Mouse (Mus musculus) monocyte, adult 5-6 weeks (primary cell): ENCODE measurements at regions not wholly inside any gene's neighbourhood (a gene's known extent, or its start where the extent isn't known, plus 50 kb on each side); places are given as distances from the start of the nearest gene placed in this dataset.

Experiments
- ATAC-seq: fragments of 153-309, 156-312 bp; replicated peaks from 2 replicates; pipeline ENCODE4 v1.8.0; 2017; ENCODE audit warnings: mild to moderate bottlenecking; ENCODE audit not compliant: low TSS enrichment, insufficient number of reproducible peaks, severe bottlenecking, poor library complexity, low FRiP score

DNA sequence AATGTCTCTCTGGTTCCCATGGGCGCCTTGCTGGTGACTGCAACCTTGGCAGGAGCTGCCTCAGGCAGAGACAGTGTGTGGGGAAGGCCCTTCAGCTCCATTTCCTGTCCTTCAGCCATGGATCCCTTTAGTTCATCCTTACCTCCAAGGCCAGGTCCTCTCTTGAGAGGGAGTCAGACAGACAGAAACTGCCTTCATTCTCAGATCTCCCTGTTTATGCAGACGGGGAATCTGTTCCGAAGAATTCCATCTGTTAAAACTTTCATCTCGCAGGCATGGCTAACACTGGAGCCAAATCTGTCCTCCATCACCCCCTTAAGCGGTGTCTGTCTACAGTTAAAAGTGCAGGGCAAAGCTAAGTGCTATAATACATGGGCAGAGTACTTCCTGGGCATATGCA, 144.0 kb upstream of the Lnx1 start:
- no peak for ATAC-seq

DNA sequence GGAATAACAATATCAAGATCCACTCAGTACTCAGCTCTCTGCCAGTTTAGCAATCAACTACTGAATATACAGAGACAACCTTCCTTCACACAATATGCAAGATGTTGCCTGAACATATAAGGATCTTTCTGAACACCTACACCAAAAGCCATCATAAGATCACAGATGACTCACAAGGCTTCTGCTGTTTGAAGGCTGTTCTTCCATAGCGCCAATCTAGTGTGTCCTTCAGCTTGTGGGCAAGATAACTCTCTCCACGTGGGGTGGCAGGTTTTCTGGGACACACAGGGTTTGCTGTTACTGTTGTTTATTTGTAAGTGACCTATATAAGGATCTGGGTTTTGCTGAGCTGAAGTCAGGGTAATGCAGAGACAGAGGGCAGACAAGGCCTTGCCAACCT, 131.7 kb upstream of the Lnx1 start:
- ATAC-seq, result no peak

DNA sequence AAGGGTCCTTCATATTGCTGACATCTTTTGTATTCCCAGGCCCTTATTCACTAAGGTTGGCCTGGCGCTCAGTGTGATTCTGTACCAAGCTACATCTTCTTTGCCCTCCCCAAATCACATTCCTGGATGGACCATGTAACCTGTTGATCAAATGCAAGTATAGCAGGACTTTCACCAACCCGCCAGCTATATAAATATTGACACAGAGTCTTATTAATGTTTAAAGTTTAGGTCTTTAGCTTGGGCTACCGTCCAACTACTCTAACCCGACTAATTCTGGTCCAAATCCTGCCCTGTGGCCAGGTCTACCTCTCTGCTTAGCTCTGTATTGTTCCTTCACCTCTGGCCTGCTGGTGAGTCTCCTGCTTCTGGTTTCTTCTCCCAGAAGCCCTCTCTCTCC, 131.2 kb upstream of the Lnx1 start:
- no peak for ATAC-seq

DNA sequence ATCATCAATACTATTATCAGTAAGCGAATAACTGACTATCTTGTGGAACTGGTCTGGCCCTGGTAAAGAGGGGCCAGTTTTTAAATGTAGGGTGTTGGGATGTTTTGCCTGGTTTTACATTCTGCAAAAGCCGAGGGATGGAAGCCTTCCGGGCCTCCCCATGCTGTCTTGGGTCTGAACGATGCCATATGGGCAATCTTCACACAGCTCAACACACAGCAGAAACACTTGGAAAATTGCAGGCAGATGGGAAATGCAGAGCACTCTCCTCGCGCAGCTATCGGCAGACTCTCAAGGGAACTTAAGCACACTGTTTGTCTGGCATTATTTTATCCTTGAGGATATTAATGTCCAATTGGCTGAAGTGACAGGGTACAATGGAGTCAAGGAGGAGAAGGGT, 129.3 kb upstream of the Lnx1 start:
- no peak for ATAC-seq

DNA sequence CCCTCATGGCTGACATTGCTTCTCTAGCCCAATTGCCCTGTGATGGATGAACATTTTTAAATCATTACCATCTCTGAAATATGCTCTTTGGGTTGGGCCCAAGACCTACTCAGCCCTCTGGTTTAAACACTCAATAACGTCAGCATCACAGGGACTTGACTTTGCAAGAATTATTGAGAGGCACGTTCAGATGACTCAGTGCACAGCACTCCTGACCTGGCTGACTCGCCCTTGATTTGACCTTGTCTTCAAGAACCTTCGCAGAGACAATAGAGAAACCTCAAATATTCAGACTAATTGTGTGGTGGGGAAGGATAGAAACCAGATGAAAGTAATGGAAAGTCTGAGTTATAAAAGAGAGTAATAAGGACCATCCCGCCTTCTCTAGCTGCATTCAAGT, 127.9 kb upstream of the Lnx1 start:
- no peak for ATAC-seq

DNA sequence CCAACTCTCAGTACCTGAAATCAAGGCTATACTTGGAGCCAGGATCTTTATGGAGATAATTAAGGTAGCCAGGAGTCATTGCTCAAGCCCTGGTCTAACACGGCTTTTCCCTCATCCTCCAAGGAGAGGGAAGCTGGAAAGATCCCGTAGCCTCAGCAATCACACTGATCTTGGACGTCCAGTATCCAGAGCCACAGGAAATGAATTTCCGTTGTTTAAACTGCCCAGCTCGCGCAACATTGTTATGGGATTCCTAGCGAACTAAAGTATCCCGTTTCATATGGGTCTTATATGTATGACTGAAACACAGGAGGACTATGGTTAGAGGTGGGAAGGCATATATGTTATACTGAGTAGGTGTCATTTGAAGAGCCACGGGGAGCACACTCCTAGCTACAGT, 126.3 kb upstream of the Lnx1 start:
- ATAC-seq, result no peak

DNA sequence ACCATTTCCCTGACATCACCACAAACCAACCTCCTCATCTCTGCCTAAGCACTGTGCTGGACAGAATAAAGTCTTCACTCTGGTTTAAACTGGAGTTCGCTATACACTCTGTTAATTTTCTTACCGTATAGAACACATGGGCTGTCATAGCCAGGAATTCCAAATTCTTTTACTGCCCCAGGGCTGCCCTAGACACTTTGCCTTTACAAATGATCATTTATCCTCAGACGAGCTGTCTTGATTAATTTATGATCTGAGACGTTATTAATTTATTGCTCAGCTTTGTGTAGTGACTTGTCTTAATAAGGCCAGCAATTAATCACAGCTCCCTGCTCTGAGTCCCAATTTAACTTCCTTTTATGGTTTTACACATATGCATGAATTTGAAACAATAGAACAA, 125.2 kb upstream of the Lnx1 start:
- ATAC-seq, result no peak

DNA sequence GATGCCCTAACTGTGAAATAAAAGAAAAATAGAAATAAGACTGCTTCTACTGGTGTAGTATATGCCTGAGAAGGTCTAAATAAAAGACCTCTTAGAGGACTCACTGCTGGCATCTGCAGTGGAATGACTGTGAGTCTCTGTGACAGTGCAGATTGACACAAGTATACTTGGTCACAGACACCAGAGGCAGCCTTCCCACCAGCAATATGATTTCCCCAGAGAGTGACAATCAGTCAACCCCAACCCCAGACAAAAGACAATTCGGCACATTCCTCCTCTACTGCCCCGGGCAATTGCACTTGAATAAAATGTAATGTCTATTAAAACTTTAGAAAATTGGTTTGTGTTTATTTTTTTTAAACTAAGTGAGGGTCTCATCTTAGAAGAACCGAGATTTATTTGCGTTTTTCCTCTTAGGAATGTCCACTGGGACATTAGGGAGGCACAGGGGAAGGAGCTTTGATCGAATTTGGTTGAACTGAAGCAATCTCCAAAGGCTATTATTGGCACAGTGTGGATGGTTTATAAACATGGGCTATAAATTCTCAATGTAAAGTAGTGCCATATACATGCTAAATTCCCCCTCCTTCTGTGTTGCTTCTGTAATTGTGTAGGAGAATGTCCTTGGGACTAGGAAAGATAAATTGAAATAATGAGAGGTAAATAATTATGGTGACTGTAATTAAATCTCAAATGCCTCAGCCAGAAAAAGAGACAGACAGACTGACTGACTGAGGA, 123.0 kb upstream of the Lnx1 start:
- ATAC-seq, result no peak

DNA sequence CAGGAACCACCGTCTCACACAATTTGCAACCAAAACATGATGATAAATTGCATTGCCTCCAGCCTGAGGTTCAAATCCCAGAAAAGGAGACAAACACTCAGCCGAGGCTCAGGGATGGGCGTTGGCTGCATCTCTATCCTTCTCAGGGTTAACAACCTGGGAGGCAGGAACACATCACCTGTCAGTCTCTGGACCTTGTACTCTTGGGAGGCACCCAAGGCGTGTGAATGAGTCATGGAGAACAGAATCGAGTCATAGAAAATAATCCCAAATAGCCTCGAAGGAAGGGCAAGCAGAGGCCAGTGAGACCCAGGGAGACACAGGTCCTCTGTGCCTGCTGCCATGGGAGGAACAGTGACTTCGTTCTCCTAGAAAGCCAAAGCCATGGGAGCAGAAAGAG, 121.0 kb upstream of the Lnx1 start:
- no peak for ATAC-seq

DNA sequence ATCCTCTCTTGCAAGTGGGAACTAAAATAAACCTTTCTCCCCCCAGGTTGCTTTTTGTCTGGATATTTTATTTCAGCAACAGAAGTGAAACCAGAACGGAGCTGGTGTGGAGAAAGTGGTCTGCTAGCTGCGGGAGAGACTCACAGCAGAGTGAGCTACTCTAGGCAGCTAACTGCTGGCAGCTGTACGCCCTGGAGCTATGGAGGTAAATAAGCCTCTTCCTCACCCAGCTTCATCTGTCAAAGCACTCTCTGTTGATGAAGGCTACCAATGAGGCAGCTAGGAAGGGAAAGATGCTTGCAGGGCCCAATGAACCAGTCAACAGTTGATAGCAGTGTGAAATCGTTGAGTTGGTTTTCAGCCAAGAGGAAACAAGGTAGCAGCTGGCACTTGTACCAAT, 119.3 kb upstream of the Lnx1 start:
- ATAC-seq, result no peak

DNA sequence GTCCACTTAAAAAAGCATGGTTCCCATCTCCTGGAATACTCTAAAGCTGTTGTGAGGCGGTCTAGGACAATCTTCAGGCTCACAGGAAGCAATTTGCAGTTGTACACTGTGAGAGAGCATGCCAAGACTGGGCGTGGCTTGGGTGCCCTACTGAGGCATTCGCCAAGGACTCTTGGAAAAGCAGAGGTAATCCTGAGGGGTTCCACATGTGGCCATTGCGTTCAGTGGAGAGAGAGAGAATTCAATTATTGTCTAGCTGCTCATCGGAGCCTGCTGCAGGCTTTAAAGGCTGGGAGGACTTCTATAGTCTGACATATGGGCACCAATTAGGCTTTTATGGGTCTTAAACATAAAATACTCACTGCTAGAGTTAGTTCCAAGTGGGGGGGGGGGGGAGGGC, 113.8 kb upstream of the Lnx1 start:
- ATAC-seq, result no peak

DNA sequence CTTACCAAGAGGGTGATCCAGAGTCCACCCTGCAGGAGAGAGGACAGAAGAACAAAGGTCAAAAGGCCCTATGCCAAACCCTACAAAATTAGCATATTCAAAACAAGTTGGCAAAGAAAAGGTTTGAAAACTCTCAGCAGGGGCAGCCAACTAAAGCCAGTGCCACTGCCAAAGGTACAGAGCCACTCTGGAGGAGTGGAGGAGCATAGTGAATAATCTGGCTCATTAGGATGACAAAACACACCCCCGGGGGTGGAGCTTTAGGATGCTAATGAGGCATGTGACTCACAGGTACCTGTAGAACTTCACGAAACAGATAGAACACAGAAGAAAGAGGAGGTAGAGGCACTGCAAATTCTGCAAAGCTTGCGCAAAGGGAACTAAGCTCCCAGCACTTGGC, 110.7 kb upstream of the Lnx1 start:
- no peak for ATAC-seq

DNA sequence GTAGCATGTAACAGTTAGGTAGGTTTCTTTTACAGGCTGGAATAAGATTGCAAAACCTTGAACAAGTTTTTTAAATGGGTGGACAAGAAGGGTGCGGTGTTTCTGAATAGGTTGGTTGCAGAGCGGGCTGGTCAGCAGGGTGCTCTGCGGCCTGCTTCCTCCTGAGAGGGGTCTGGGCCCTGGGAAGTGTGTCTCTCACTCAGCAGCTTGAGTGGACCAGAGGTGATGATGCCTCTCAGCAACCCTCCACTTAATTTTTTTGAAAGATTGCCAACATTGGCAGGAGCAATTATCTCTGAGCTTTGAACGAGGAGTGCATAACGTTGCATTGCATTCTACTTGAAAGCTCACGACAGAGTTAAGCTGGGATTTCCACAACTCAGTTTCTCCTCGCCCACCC, 108.3 kb upstream of the Lnx1 start:
- ATAC-seq, result no peak

DNA sequence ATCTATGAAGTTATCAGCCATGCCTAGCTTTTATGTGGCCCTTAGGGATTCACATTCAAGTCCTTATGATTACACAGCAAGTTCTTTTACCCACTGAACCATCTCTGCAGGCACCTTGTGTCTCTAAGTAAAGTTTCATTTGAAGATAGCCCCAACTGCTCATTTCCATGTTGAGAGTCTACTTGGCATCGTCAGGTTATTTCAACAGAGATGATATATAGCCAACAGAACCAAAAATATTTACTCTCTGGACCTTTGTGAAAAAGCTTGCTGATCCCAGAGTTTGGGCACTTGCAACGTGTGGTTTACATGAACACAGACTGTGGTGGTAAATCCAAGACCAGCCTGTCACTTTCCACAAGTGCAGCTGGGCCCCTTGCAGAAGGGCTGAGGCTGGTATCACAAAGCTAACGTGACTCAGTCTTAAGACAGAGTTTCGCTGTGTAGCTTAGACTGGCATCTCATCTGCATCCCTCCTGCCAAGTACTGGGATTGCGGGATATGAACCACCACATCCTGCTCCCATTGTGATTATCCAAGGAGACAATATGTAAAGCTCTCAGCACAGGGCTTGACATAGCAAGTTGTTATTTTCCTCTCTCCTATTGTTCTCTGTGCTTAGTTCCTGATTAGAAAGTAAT, 105.0 kb upstream of the Lnx1 start:
- ATAC-seq, result no peak

DNA sequence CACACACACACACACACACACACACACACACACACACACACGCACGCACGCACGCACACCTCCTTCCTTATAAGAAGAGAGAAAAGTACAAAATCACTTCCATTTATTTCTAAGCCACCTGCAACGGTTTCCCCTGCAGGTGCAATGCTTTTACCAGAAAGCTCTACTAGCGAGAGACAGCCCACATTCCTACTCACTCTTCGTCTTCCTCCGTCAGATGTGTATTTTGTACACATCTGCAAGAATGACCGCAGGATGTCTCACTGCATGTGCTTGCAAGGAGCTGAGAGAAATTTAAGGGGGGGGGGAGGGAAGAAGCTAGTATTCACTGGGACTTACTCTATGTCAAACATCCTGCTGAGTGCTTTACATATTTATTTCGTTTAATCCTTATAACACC, 99.2 kb upstream of the Lnx1 start:
- ATAC-seq, result no peak

DNA sequence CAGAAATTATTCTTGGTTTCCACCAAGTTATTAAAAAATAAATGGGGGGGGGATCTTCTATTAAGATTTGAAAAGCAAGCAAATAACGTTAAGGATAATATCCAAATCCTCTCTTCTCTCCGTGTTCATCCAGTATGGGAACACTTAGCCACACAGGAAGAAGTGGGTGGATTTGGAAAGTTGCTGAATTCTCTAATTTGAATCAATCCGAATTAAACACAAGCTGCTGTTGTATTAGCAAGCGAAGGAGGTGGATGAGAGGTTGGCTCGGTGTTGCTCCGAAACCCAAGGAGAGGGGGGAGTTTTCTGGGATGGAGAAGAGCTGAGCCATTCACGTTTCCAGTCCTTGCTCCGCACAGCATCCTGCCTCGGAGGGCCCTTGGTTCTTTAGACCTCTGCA, 97.6 kb upstream of the Lnx1 start:
- no peak for ATAC-seq

DNA sequence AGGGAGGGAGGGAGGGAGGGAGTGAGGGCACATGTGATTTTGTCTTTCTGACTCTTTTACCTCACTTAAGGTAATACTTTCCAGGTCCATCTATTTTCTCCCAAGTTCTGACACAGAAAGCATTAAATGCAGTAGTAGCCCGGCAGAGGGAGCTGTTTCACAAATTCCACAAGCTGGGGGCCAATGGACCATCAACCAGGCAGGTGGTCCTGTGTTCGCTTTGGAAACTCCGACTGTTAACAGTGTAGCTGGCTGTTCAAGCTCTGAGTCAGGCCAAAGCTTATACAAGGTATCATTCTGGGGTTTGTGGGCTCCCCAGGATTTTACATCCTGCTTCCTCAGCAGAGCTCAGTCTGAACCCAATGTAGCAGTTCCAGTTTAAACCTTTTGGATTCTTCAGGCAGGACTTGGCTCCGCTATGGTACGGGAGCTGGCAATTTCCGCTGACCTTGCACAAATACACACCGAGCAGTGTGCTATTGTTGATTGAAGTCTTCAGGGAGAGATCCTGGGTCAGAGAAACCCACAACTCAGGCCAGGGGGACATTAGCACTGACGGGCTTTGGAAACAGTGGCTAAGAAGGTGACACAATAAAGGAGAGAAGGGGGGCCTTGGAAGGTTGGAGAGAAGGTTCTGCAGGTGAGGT, 93.8 kb upstream of the Lnx1 start:
- no peak for ATAC-seq

DNA sequence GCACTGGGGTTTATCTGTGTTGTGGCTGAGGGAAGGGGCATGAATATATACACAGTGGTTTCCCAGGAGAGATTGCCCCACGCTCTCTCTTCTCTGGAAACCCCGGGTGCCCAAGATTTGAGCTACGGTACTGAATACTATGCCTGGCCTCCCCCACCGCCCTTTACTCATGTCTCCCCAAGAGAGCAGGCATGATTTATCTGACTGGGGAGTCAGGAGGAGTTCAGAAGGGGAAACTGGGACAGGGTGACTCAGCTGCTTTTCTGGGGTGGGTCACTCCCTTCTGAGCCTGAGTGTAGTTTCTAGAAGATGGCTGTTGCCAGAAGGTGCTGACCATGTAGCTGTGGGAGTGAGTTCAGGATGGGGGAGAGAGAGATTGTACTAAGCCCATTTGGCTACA, 92.0 kb upstream of the Lnx1 start:
- ATAC-seq, result no peak

DNA sequence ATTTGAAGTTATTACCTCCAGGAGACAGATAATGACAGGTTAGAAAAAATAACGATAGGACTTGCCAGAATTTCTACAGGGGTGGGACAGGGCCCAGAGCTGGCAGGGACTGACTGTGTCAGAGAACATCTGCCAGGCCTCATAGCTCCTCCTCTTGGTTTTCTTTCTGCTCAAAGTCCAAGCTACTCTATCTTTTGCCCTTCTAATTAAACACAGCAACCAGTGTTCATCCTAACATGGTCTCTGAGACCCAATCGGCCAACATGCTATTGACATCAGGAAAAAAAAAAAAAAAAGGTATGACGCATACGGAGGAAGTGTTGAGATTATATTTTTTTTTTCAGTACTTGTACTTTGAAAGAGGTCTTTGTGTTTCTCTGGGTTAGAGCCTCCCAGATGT, 90.7 kb upstream of the Lnx1 start:
- ATAC-seq, result no peak

DNA sequence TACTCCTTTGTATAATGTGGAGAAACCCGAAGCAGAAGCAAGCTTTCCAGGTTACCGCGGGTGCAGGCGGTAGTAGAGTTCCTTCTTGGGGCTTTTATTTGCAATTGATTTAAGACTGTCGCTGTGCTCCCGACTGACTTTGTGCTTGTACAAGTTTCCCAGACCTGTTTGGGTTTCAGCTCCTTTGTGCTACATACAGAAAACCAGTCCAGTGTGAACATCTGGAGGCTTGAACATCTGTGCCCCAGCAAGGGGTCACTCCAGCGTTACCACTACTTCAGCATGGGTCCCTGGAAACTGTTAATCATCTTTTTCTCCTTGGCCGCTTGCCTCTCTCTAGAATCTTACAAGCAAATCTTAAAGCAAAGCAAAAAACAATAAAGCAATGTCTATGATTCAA, 90.2 kb upstream of the Lnx1 start:
- no peak for ATAC-seq
